Mouse (Mus musculus) urinary bladder, adult 18-20 months (tissue): ENCODE data around the gene Abl1.

Experiments
- DNase-seq, 2 experiments: peaks; one replicate each; pipeline ENCODE4 v3.0.0; 2022; ENCODE audit warnings: low spot score in 2 of 2, mixed read lengths in 2 of 2

Gene Abl1

DNA sequence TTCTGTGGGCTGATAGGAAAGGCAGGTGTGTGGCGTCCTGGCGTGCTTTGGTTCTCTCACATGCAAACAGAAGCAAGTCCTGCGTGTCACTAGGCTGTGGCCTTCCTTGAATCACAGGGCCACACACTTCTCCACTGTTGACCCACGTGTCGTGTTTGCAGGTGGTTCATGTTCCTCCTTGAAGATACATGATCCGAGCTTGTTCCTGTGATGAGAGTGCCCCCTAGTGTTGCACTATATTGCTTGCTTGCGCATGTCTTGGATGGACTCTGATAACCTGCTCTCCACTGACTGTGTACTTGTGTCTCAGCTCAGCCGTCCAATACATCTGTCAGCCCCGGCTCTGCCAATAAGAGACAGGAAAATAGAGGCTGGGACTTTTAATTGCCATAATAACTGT, 96.9 kb downstream of the Abl1 start:
- DNase-seq, result peak; percentile 52 to 65

DNA sequence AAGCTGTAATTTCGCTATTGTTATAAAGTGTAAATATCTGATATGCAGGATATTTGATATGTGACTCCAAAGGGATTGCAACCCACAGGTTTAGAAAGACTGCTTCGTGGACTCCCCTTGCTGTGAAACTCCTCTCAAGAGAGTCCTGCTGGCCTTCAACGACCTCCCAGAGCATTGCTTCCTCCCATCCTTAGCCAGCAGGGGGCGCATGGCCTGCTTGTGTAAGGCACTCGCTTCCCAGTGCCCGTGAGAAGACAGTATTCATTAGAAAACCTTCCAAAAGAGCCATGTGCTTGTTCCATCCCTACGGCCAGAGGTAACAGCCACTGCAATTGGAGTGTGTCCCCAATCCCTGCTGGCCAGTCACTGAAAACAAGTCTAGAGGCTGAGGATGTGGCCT, 98.9 kb downstream of the Abl1 start:
- DNase-seq, result peak; percentile 42 to 59

DNA sequence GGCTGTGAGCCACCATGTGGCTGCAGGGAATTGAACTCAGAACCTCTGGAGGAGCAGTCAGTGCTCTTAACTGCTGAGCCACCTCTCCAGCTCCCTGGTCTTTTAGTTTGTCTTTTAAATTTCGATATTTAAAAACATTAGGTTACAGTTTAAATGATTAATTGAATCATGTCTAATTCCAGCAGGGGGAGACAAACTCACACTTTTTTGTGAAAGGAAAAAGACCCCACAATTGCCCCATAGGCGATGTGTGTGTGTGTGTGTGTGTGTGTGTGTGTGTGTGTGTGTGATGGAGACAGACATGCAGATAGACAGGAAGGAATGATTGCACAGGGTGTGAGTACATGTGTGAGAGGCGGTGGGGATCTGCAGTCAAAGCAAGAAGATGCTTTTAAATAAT, 100.1 kb downstream of the Abl1 start:
- no peak for DNase-seq

GRCm38 (mm10) chr2:31789215-31789614, 101.0 kb downstream of the Abl1 start:
- DNase-seq, result no peak

- DNase-seq, result no peak
Measured at GRCm38 (mm10) chr2:31790728-31791251, 102.6 kb downstream of the Abl1 start.

GRCm38 (mm10) chr2:31791260-31791659, 103.1 kb downstream of the Abl1 start:
- no peak for DNase-seq

DNA sequence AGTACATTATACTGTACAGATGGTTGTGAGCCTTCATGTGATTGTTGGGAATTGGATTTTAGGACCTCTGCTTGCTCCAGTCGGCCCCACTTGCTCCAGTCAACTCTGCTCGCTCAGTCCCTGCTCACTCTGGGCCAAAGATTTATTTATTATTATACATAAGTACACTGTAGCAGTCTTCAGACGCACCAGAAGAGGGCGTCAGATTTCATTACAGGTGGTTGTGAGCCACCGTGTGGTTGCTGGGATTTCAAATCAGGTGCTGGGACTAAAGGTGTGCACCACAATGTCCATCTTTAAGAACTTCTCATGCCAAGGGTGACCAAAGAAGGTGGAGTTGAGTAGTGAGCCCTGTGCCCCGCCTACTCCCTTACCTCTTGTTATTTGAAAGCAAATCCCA, 104.4 kb downstream of the Abl1 start:
- DNase-seq, result no peak

DNA sequence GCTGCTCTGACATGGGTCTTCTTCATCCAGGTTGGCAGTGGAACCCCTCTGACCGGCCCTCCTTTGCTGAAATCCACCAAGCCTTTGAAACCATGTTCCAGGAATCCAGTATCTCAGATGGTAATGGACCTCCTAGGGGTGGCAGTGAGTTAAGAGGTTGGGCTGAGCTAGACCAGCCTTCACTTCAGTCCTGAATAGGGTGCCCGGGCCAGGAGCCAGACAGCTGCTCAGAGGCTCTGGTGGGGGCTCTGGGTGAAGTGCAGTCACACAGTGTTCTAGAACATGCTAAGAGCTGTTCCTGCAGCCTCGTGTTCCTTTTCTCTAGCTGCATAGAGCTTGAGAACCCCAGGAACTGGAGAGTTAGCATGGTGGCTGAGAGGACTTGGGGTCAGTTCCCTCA, 108.8 kb downstream of the Abl1 start:
- DNase-seq, result no peak

DNA sequence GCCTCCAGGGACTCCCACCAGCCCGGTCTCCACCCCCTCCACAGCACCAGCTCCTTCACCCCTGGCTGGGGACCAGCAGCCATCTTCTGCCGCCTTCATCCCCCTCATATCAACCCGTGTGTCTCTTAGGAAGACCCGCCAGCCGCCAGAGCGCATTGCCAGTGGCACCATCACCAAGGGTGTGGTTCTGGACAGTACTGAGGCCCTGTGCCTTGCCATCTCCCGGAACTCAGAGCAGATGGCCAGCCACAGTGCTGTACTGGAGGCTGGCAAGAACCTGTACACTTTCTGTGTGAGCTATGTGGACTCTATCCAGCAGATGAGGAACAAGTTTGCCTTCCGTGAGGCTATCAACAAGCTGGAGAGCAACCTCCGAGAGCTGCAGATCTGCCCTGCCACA, 113.2 kb downstream of the Abl1 start:
- no peak for DNase-seq

DNA sequence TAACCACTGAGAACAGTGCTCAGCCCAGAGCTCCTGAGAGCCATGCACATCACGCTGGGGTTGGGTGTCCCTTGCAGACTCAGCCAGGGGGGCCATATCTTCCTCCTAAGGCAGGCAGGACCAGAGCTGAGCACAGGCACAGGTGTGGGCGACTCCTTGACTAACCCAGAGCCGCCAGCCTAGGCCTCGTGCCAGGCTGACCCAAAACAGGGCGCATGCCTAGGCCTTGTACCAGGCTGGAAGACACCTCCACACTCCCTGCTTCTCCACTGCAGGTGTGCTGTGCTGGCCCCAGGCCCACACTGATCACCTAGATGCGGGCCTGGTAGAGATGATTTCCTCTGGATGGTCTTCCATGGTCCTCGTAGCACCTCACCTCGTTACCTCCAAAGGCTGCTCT, 114.6 kb downstream of the Abl1 start:
- no peak for DNase-seq

DNA sequence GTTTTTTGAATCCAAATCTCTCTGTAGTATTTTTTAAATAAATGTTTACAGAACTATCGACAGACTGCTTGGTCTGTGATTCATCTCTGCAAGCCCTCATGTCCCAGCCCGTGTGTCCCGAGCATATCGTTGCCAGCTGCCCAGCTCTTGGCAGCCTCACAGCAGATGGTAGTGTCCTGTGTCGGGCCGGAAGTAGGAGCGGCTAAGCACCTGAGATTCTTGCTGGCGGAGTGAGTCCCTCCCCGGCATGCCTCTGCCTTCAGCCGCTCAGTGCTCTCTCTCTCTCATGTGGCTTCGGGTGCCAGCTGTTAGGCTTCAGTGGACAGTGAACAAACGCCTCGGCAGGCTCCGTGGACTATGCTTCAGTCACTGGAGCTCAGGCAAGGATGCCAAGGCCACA, 115.3 kb downstream of the Abl1 start:
- DNase-seq, result peak in 1 of 2 experiments; percentile 40

GRCm38 (mm10) chr2:31806639-31807382, 118.6 kb downstream of the Abl1 start:
- DNase-seq, result no peak

GRCm38 (mm10) chr2:31808410-31809357, 120.5 kb downstream of the Abl1 start:
- no peak for DNase-seq

DNA sequence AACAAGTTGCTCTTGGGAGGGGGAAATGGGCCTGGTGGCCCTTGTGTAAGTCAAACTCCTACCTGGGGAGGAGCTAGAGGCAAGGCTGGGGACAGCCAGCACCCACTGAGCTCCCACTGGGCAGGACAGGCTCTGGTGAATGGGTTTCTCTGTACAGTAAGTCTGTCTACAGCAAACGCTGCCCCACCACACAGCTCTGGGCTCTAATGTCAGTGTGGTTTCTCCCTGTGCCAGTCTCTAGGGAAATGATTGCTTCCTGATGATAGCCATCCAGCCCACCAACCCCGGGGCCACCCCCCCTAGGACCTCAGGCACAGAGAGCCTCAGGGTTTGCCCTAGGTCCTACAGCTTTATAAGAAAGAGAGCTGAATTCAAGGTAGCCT, 121.2 kb downstream of the Abl1 start:
- no peak for DNase-seq

- no peak for DNase-seq
Measured at GRCm38 (mm10) chr2:31810444-31810843, 122.3 kb downstream of the Abl1 start, which contains the start of gene Qrfp. Qrfp (minus strand) TSS chr2:31810580.

GRCm38 (mm10) chr2:31811086-31811958, 123.1 kb downstream of the Abl1 start:
- DNase-seq, result no peak

GRCm38 (mm10) chr2:31813641-31814040, 125.5 kb downstream of the Abl1 start:
- no peak for DNase-seq

DNA sequence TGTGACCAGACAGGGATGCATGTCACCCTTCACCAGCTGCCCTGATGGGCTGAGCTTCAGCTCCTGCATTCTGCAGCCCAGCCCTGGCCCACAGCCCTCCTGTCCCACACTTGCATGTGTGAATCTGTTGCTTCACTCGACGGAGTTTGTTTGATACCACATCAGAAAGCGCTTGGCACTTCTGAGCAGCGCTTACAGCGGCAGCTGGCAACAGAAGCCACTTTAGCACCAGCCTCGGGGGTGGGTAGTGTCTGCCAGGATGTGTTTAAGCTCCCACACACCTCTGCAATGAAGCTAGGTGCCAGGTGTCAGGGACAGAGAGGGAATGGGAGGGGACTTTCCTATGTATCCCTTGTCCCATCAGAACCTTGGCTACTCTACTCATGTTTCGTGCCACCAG, 126.5 kb downstream of the Abl1 start:
- no peak for DNase-seq

DNA sequence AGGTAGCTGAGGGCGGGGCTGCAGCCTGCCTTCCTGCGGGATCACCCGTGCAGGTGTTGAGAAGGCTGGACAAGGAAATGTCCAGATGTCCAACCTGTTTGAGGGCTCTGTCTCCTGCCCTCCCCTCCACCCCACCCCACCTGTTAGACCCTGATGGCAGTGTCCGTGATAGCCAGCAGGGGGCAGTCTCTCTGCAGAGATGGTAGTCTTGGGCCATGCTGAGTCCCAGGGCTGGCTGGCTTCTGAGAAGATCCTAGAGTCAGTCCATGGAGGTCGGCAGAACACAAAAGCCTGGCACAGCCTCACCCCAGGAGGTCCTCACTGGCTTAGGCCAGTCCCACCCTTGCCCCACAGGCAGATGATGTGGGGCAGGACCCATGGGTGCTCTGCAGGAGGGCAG, 127.2 kb downstream of the Abl1 start:
- DNase-seq, result no peak

- DNase-seq, result no peak
Measured at GRCm38 (mm10) chr2:31822524-31823371, 134.6 kb downstream of the Abl1 start.
